Mouse (Mus musculus) kidney, adult 2 months (tissue): ENCODE results near the gene Dnm2.
A peak's percentile ranks its signal among the peaks of the same experiment; 100 is the strongest.

Source experiments
- CTCF ChIP-seq: fragments of 200-500 bp; conservative IDR thresholded peaks from 2 replicates; pipeline ENCODE4 v1.5.1; 2011; ENCODE audit warnings: low read depth, mild to moderate bottlenecking, control low read depth, low read length, moderate library complexity, mixed read lengths; ENCODE audit not compliant: insufficient read depth, insufficient read length
- POLR2A ChIP-seq: fragments of 200-500 bp; IDR thresholded peaks from one replicate; pipeline ENCODE4 v1.6.1; 2011; ENCODE audit warnings: low read depth, low read length, control low read depth

GRCm38 (mm10) chr9:21469032-21470024, 44.6 kb downstream of the Dnm2 start:
- TF ChIP-seq CTCF = peak; percentile 65
- TF ChIP-seq POLR2A = no peak
